Mouse (Mus musculus) stomach, postnatal 0 days (tissue): Measurements from ENCODE around the gene Gm43517. TPM values are rescaled to one million over a fixed set of nuclear protein-coding genes. Genes with fewer than 3 reads are reported as not detected.

Source experiments
- ATAC-seq: fragments of 200-750 bp; cut with Nextera tagmentation; 2 replicates; pipeline ENCODE4 v1.8.0; 2017; ENCODE audit not compliant: low FRiP score, low TSS enrichment
- DNase-seq: peaks from one replicate; pipeline ENCODE4 v3.0.0-alpha.2; 2016; ENCODE audit warnings: low spot score
- H3K27ac ChIP-seq: fragments of 300-500 bp; sonication (generic); replicated peaks from 2 replicates; pipeline ENCODE4 v1.5.1; 2014; ENCODE audit warnings: mild to moderate bottlenecking, control low read depth
- H3K27me3 ChIP-seq: fragments of 300-500 bp; sonication (generic); 2 replicates; pipeline ENCODE4 v1.6.1; 2014; ENCODE audit warnings: low read length; ENCODE audit not compliant: control insufficient read depth, insufficient read depth
- H3K36me3 ChIP-seq: fragments of 300-500 bp; sonication (generic); 2 replicates; pipeline ENCODE4 v1.6.1; 2014; ENCODE audit warnings: low read length, mixed read lengths; ENCODE audit not compliant: control insufficient read depth, insufficient read depth
- H3K4me1 ChIP-seq: fragments of 300-500 bp; sonication (generic); replicated peaks from 2 replicates; pipeline ENCODE4 v1.6.1; 2014; ENCODE audit warnings: antibody characterized with exemption; ENCODE audit not compliant: control insufficient read depth, insufficient read depth
- H3K4me2 ChIP-seq: fragments of 300-500 bp; sonication (generic); replicated peaks from 2 replicates; pipeline ENCODE4 v1.6.1; 2014; ENCODE audit warnings: low read depth, mild to moderate bottlenecking, control low read depth, moderate library complexity
- H3K4me3 ChIP-seq: fragments of 300-500 bp; sonication (generic); 2 replicates; pipeline ENCODE4 v1.5.1; 2014; ENCODE audit warnings: low read depth, low read length, control low read depth
- H3K9ac ChIP-seq: fragments of 300-500 bp; sonication (generic); 2 replicates; pipeline ENCODE4 v1.6.1; 2014; ENCODE audit warnings: mild to moderate bottlenecking, low read length, control low read depth, mixed read lengths
- H3K9me3 ChIP-seq: fragments of 300-500 bp; sonication (generic); 2 replicates; pipeline ENCODE4 v1.6.1; 2016; ENCODE audit warnings: low read length; ENCODE audit not compliant: control insufficient read depth
- CTCF ChIP-seq: IDR thresholded peaks from 2 replicates; pipeline ENCODE4 v1.5.1; 2016; ENCODE audit warnings: antibody characterized with exemption, low read depth, mild to moderate bottlenecking, moderate library complexity
- EP300 ChIP-seq: optimal IDR thresholded peaks from 2 replicates; pipeline ENCODE3; 2016; ENCODE audit warnings: antibody characterized with exemption
- WGBS: fragments of 180-500 bp; shearing (Covaris S2); extraction: QIAGEN DNeasy Blood & Tissue Kit; methylation state at CpG from one replicate; pipeline ENCODE4 v1.1.7; 2014; 5-methylcytosine and 5-hydroxymethylcytosine counted together
- polyA plus RNA-seq: library from polyadenylated mRNA; unstranded; fragments of >200 nt; fragmentation: Nextera tagmentation; extraction: Ambion mirVana; gene quantifications from 2 replicates; pipeline ENCODE4 v1.2.1, GENCODE M21; 2015

Gene Gm43517
- polyA plus RNA-seq, 1 experiment from 2014 or later, result not detected

- no peak overlapping the region for H3K4me3 ChIP-seq
- H3K27ac ChIP-seq, result no peak overlapping the region
- no peak for DNase-seq
- TF ChIP-seq EP300 (no peak), CTCF (no peak)
- H3K4me2 ChIP-seq, result no peak overlapping the region
- no peaks in the 10 kb centered on the region for H3K36me3 ChIP-seq
- H3K9ac ChIP-seq, result no peak overlapping the region
- ATAC-seq, result no peak
- WGBS, result 11% methylated on average over 11 of the region's 11 CpGs
- H3K9me3 ChIP-seq, result no peaks in the 10 kb centered on the region
- H3K4me1 ChIP-seq, result peaks cover 3% of the 10 kb centered on the region; the same call in 1 of the 2 replicates
- peaks cover 41% of the 10 kb centered on the region for H3K27me3 ChIP-seq
Observed at GRCm38 (mm10) chr12:49379446-49379845, 5.5 kb upstream of the Gm43517 start.

DNA sequence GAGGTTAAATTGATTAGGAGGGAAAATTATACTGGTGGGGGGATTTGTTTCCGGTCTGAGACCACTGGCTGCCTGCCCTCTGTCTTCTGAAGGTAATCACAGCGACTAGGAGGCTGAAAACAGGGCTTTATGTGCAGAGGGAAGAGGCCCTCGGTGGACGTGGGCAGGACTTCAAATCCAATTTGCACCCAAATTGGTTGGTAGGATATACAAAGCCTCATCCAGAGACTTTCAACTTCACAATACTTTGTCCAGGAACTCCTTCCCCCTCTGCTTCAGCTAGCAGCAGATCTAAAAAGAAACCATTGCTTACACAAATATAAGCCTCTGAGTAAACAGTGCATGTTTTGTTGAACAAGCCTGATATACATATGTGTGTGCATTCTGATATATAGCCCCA, 4.5 kb upstream of the Gm43517 start:
- H3K9ac ChIP-seq, result no peak overlapping the region
- ATAC-seq (no peak), DNase-seq (no peak)
- no peak overlapping the region for H3K27ac ChIP-seq
- no peak overlapping the region for H3K4me2 ChIP-seq
- 2% methylated on average over 4 of the region's 4 CpGs for WGBS
- peaks cover 46% of the 10 kb centered on the region for H3K27me3 ChIP-seq
- no peaks in the 10 kb centered on the region for H3K36me3 ChIP-seq
- peaks cover 3% of the 10 kb centered on the region; the same call in 1 of the 2 replicates for H3K4me1 ChIP-seq
- TF ChIP-seq CTCF (no peak), EP300 (no peak)
- no peak overlapping the region for H3K4me3 ChIP-seq
- H3K9me3 ChIP-seq, result no peaks in the 10 kb centered on the region

DNA sequence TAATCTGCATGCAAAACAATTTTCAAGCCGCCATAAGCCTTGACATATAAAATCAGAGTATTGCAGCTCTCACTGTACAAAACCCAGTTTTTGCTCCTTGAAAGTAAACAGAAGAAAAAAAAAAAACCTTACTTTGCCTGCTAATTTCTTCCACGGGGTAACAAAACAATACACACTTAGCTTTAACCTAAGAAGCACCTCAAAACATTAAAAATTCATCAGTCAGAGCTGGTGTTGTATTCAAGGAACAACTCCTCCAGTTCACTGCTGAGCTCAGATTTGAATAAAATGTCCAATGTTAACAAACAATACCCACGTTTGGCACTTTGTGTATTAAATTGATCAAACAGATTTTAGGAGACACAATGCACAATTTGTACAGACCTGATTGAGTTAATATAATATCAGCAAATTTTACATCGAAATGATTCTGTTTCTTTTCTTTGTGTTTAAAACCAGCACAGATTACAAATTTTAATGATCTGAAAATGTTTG, 3.9 kb upstream of the Gm43517 start:
- TF ChIP-seq CTCF, result no peak
- no peak for TF ChIP-seq EP300
- DNase-seq (no peak), ATAC-seq (no peak)
- Histone ChIP-seq H3K27me3 (peaks cover 43% of the 10 kb centered on the region), H3K4me2 (no peak overlapping the region), H3K9me3 (no peaks in the 10 kb centered on the region), H3K9ac (no peak overlapping the region), H3K27ac (no peak overlapping the region), H3K36me3 (no peaks in the 10 kb centered on the region), H3K4me1 (peaks cover 3% of the 10 kb centered on the region; the same call in 1 of the 2 replicates), H3K4me3 (no peak overlapping the region)
- 4% methylated on average over 4 of the region's 4 CpGs for WGBS

DNA sequence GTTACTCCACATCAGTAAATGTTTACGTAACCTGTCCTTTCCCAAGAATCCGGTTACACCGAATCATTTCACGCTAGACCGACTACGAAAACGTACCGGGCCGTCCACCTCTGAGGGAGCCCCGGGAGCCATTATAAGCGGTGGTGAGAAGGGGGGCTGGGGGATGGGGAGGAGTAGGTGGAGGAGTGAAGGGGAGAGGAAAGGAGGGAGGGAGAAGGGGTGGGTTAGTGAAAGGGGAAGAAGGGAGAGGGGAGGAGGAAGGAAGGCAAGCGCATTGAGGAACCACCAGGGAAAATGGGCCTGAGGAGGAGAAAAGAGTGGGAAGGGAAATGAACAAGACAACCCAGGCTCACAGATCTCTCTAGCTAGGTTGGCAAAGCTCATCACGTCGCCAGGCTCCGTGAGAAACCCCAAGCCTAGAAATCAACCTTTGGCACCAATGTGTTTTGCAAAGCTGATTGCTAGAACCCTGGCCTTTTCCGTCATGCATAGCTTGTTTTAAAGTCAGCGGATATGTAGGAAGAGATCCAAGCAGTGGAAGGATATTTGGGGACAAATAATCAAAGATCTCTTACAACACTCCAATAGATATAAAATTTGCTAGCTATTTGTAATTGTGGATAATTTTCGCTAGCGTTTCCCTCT, 3.1 kb upstream of the Gm43517 start:
- no peak for DNase-seq
- Histone ChIP-seq H3K27me3 (peaks cover 40% of the 10 kb centered on the region), H3K4me1 (peaks cover 3% of the 10 kb centered on the region; the same call in 1 of the 2 replicates), H3K27ac (no peak overlapping the region), H3K9me3 (no peaks in the 10 kb centered on the region), H3K4me2 (no peak overlapping the region), H3K9ac (no peak overlapping the region), H3K4me3 (no peak overlapping the region), H3K36me3 (no peaks in the 10 kb centered on the region)
- TF ChIP-seq EP300, result no peak
- TF ChIP-seq CTCF, result no peak
- WGBS, result 6% methylated on average over 19 of the region's 19 CpGs
- no peak for ATAC-seq

DNA sequence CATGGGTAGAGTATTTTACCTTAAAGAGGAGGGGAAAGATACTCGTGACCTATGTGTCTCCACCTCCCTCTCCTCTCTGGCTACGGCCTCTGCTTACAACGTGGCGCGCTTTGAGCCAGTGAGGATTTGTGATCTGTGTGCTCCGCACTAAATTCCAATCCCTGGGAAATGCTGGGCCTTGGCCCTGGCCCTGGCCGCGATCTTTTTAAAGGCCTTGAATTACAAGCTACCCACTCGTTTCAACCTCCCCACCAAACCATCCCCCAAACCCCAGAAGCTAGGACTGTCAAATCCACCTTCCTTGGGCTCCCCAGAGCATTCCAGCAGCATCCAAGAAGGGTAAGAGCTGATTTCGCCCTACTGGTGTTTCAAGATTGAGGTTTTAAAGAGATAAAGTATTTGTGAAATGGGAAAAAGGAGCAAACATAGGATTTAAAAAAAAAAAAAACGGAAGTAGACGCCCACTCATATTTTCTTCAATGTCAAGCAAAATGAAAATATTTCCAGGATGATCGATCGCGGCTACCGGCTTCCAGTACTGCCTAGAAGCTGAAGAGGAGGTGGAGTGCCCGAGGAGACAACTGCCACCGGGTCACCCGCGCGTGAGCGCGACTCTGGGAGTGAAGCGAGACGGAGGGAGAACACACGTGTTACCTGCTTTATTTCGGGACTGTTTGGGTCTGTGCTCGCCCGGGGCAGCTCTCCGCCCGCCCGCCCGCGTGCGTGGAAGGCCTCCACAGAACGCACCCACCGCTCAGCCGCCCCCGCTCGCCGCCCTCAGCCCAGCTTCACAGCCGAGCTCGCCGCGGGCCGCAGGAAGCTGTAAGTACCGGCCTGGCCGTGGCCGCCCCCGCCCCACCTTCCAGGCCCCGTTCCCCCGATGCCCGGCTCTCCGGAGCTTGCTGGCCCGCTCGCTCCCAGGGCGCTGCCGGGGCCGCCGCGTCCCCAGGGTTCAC, 2.1 kb upstream of the Gm43517 start, which contains the start of gene Foxg1:
Foxg1 (plus strand) TSS at position 96 of the 956 bp plus-strand sequence.
- no peaks in the 10 kb centered on the region for H3K9me3 ChIP-seq
- no peak within 1 kb of the TSS for H3K9ac ChIP-seq
- peak; percentile 34; the same call in 1 of the 2 replicates for ATAC-seq
- peaks cover 36% of the 10 kb centered on the region for H3K27me3 ChIP-seq
- H3K36me3 ChIP-seq, result no peaks in the 10 kb centered on the region
- no peak within 1 kb of the TSS for H3K27ac ChIP-seq
- H3K4me3 ChIP-seq, result peak within 1 kb of the TSS; percentile 35
- no peak for TF ChIP-seq CTCF
- TF ChIP-seq EP300, result no peak
- peaks cover 3% of the 10 kb centered on the region; the same call in 1 of the 2 replicates for H3K4me1 ChIP-seq
- no peak for DNase-seq
- H3K4me2 ChIP-seq, result peak within 1 kb of the TSS; percentile 46
- 2% methylated on average over 52 of the region's 61 CpGs for WGBS
